In the genomic region with DNA sequence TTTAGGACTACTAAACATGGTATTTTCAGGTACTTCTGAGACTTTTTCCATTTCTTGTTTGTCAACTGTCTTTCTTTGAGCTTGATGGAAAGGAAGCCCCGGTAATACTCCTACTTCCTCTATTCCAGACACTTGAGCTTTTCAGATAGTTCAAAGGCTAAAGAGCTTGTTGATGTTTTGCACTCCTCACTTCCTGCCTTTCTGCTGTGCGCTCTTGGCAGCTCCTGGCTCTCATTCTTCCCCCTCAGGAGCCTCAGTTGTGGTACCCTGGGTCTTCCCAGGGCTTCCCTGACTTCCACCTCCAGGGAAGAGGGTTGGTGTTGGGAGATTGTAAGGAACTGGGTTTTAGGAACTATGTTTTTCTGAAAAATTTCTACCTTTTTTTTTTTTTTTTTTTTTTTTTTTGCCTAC, we compare ENCODE assay signal across 8 mouse cellular contexts. TPM values are rescaled to one million over a fixed set of nuclear protein-coding genes. Genes with fewer than 3 reads are reported as not detected.
DNase-seq lines count a peak whose midpoint lies in the region; ATAC-seq and TF ChIP-seq lines count a peak whose summit lies in the region.
"Had no signal": no experiment of that assay in that cellular context is flagged by ENCODE, and none has a peak within 500 bp of the region (broad histone marks: within the 10 kb centered on the region; RNA-seq: fewer than 3 reads in every experiment).

No protein-coding gene starts in this region.

- H3K36me3 ChIP-seq in intestine, embryonic 16.5 days (ENCODE audit: control insufficient read depth, insufficient read depth, low read length) = no peaks in the 10 kb centered on the region
- no peaks in the 10 kb centered on the region for H3K36me3 ChIP-seq in intestine, postnatal 0 days (ENCODE audit: control insufficient read depth, insufficient read depth)
- no peaks in the 10 kb centered on the region for H3K36me3 ChIP-seq in forebrain, embryonic 13.5 days (ENCODE audit: poor library complexity, severe bottlenecking)

- DNase-seq in 416B (ENCODE audit: low read depth) = peak; percentile 63
- peak; percentile 31 for DNase-seq in induced T-regulatory cell, adult 2 months (ENCODE audit: low read depth)
- DNase-seq in Muller cell, postnatal 12 days (ENCODE audit: inconsistent ontology term) = no peak
- DNase-seq: kidney, postnatal 4 days had no signal

- no peaks in the 10 kb centered on the region for H3K27me3 ChIP-seq in intestine, embryonic 16.5 days (replicated peaks; ENCODE audit: control insufficient read depth, insufficient read depth, low read length)
- no peaks in the 10 kb centered on the region for H3K27me3 ChIP-seq in intestine, postnatal 0 days (replicated peaks; ENCODE audit: control insufficient read depth, insufficient read depth, low read length)
- H3K27me3 ChIP-seq in forebrain, embryonic 13.5 days = no peaks in the 10 kb centered on the region

- H3K9me3 ChIP-seq in intestine, embryonic 16.5 days (ENCODE audit: control insufficient read depth, low read length) = no peaks in the 10 kb centered on the region
- H3K9me3 ChIP-seq in intestine, postnatal 0 days (ENCODE audit: control insufficient read depth) = no peaks in the 10 kb centered on the region
- no peaks in the 10 kb centered on the region for H3K9me3 ChIP-seq in forebrain, embryonic 13.5 days (replicated peaks)

- 0 out of 2 replicates have a peak, but pooled peaks have one; percentile 33 for ATAC-seq in intestine, embryonic 16.5 days
- no peak for ATAC-seq in intestine, postnatal 0 days
- peak; percentile 82 for ATAC-seq in CD4-positive, CD25-positive, alpha-beta regulatory T cell, adult 4 months
- ATAC-seq in forebrain, embryonic 13.5 days = no peak

- H3K4me3 ChIP-seq in intestine, embryonic 16.5 days (ENCODE audit: low read length) = no peak overlapping the region
- H3K4me3 ChIP-seq in intestine, postnatal 0 days (ENCODE audit: low read depth, low read length) = no peak overlapping the region
- H3K4me3 ChIP-seq in forebrain, embryonic 13.5 days = no peak overlapping the region

- WGBS in intestine, embryonic 16.5 days = 54% methylated on average over 2 of the region's 2 CpGs
- WGBS in intestine, postnatal 0 days = 24% methylated on average over 2 of the region's 2 CpGs
- 66% methylated on average over 2 of the region's 2 CpGs for whole genome bisulfite sequencing in forebrain, embryonic 13.5 days

- no peak overlapping the region for H3K4me2 ChIP-seq in intestine, embryonic 16.5 days (ENCODE audit: low read depth, low read length)
- H3K4me2 ChIP-seq in intestine, postnatal 0 days (replicated peaks; ENCODE audit: low read depth) = no peak overlapping the region
- no peak overlapping the region for H3K4me2 ChIP-seq in forebrain, embryonic 13.5 days

- H3K4me1 ChIP-seq in intestine, embryonic 16.5 days (ENCODE audit: control insufficient read depth, insufficient read depth, low read length) = peaks cover 28% of the 10 kb centered on the region
- no peaks in the 10 kb centered on the region; the same call in 1 of the 2 replicates for H3K4me1 ChIP-seq in intestine, postnatal 0 days (replicated peaks; ENCODE audit: control insufficient read depth, insufficient read depth, low read length)
- peaks cover 65% of the 10 kb centered on the region for H3K4me1 ChIP-seq in forebrain, embryonic 13.5 days

- no peak overlapping the region for H3K9ac ChIP-seq in intestine, embryonic 16.5 days (ENCODE audit: low read depth, low read length)
- H3K9ac ChIP-seq in intestine, postnatal 0 days (ENCODE audit: low read depth, low read length) = no peak overlapping the region
- H3K9ac ChIP-seq in forebrain, embryonic 13.5 days = no peak overlapping the region

- no peak for TF ChIP-seq CTCF in intestine, postnatal 0 days (IDR thresholded peaks at IDR 0.05; ENCODE audit: low read depth)

- no peak overlapping the region for H3K27ac ChIP-seq in intestine, embryonic 16.5 days (ENCODE audit: low read length)
- no peak overlapping the region for H3K27ac ChIP-seq in intestine, postnatal 0 days (ENCODE audit: low read depth, low read length)
- H3K27ac ChIP-seq in forebrain, embryonic 13.5 days = no peak overlapping the region

RNA-seq across cellular contexts. Expression of a gene that starts 54.1 kb away (rescaled TPM):
- polyA plus RNA-seq in intestine, embryonic 16.5 days (2015; fragmentation: Nextera tagmentation; extraction: Ambion mirVana) = 6.4 and 6.6 TPM in 2 replicates
- polyA plus RNA-seq in intestine, postnatal 0 days (2015; fragmentation: Nextera tagmentation; extraction: Ambion mirVana) = 5.1 and 5.8 TPM in 2 replicates
- polyA plus RNA-seq in CD4-positive, CD25-positive, alpha-beta regulatory T cell, adult 4 months (2017; shearing (Covaris generic)) = 10 to 100 TPM; 22.0 to 25.3 TPM
- 17.8 and 18.6 TPM in 2 replicates for polyA plus RNA-seq in forebrain, embryonic 13.5 days (2015; fragmentation: Nextera tagmentation; extraction: Ambion mirVana)

Comparison
In these comparisons a context has a peak if more than half of its experiments do, and no peak if none do; other contexts are left out.
1. ATAC-seq: peak in intestine, embryonic 16.5 days (single experiment) and CD4-positive, CD25-positive, alpha-beta regulatory T cell, adult 4 months (single experiment); none in intestine, postnatal 0 days (single experiment) and forebrain, embryonic 13.5 days (single experiment).